Mouse (Mus musculus): Measurements from ENCODE around the gene Amer2.
"Not testable (repeated sequence)": the region's sequence is repeated elsewhere in the genome, so short reads cannot be mapped to it uniquely, and the experiment has no call there.

Amer2 gene

DNA sequence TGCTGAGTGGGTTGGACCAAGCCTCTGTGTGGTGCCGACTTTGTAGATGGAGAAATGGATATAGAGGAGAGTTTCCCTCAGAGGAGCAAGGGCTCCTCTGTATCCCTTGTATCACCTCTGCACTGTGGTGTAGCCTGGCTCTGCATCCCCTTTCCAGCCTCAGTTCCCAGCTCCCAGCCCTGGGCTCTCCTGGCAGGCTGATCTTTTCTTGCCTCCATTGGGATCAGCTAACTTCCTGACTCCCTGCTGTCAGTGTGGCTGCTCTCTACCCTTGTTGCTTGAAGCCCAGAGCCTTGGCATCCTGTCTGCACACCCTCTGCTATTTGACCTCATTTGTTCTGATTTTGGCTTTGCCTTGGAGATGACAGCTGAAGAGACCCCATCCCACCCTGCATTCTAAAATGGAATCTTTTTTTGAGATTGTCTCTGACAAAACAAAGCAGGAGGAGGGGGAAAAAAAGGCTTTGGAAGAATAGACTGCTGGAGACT is at the start of gene Amer2:
TSS of gene Amer2 (plus strand) at position 439 of the 489 bp plus-strand sequence.
- DNase-seq (ENCODE audit: low read depth, low spot score): no peak

DNA sequence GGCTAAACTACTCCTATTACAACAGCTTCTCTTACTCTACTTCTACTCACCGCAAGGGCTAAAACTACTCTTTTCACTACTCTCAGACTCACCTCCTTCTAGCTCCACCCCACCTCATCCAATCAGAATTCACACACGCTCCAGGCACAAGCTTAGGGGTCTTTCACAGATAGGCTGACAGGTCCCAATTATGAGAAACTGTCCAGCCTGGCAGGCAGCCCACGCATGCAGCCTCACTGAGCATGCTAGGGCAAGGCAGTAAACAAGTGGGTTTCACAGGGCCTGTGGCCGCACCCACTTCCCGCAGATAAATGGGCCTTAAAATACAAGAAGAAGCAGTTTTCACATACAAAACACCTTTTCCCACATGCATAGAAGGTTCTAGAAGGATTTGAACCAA is 33.1 kb upstream of the Amer2 start:
- DNase-seq (ENCODE audit: low read depth, low spot score): not testable (repeated sequence)

DNA sequence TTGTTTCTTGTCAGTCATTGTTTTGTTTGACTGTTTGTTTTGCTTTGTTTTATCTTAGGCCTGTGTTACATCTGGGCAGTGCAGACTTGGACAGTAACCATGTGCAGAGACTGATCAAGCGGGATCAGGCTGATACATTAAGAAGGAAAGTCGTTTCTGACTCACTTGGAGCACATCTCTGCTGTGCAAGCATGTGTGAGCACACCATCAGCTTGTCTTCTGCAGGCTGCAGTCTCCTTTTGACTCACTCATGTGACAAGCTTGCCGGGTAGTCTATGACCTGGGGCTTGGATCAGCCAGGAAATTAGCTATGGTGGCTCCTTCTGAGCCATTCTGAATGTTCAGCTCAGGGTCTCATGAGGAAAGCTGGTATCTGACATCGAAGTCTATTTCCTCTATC is 32.5 kb upstream of the Amer2 start:
- DNase-seq (ENCODE audit: low read depth, low spot score): no peak

DNA sequence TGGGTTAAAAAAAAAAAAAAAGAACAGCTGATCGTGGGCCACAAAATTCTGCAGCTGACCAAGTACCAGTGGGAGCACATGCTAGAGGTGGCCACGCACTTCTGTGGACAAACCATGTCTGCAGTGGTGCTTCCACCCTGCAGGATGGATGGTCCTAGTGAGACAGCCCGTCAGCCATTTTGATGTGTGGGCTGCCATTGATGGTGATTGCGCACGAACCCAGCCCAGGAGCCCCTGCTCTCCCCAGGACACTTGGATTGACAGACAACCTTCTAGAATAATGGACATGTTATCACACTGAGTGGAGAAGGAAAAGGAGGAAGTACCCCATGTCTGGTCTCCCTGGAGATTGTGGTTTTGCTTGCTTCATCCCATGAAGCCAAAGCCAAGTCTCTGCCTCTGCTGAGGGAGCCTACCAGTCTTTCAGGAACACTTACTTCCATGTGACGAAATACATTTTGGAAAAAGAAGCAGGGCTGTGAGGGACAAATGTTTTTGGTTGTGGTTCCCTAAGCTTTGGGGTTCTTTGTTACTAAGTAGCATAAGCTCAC is 27.7 kb upstream of the Amer2 start:
- no peak for DNase-seq (ENCODE audit: low read depth, low spot score)

DNA sequence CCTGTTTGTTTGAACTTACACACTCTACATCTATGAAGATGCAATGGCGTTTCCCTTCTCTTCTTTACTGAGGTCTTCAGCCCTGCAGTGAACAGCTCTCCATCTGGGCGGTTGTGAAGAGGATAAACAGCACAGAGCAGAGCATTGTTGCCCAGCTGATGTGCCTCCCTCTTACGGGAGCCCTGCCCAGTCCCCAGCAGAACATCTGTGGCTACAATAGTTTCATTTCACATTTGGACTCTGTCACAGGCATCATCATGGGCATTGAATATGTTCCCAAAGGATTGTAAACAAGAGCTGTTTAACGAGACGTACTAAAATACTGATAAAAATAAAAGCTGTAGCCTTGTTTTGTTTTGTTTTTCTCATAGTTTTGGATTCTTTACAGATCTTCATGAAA is 14.7 kb upstream of the Amer2 start:
- DNase-seq (ENCODE audit: low read depth, low spot score): no peak

DNA sequence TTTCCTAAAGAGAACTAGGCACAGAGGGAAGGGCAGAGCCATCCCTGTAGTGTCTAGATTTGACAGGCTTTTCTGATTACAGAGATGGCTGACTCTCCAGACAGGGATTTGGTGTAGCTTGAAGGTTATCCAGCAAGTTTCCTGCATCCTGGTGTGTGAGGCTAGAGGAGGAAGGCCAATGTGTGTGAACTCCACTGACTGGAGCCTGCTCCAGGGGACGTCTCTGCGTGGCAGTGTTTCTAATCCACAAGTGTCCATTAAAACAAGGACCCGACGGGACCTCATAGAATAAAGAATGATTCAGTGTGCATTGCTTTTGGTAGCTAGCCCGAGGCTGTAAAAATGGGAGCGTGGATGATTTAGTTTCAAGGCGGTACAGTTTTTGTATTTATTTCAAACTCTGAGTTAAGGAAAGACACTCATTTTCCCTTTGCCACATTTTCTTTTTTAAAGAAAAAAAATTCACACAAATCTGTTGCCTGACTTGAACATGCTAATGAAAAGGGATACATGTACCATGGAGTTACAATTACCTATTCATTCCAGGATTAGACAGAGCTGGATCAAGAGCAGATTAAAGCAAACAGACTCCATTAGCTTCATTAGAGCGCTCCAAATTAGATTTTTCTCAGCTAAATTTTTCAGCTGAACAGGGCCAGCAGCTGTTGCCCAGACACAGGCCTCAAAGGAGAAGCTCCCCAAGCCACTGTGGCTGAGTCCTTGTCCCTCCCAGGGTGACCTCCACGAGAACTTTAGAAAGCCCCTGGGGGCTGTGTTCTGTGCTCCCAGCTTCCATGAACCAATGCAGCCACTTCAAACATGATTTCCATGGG is 11.5 kb upstream of the Amer2 start:
- DNase-seq (ENCODE audit: low read depth, low spot score): no peak

DNA sequence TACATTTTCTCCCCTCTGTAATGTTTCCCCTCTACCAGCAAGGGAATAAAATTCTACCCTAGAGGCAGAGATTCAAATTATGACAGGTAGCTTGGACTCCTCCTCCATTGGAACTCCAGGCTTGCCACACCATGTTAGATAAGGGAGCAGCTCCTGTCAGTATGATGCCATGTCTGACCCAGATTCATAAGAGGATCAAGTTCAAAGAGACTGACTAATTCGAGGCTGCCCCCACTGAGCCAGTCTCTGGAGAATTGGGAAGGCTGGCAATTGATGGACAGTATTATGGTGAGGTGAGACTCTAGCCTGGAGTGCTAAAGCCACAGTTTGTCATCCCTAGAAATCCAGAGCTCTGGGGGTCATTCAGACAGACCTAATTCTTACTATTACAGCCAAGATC is 6.3 kb upstream of the Amer2 start:
- no peak for DNase-seq (ENCODE audit: low read depth, low spot score)

DNA sequence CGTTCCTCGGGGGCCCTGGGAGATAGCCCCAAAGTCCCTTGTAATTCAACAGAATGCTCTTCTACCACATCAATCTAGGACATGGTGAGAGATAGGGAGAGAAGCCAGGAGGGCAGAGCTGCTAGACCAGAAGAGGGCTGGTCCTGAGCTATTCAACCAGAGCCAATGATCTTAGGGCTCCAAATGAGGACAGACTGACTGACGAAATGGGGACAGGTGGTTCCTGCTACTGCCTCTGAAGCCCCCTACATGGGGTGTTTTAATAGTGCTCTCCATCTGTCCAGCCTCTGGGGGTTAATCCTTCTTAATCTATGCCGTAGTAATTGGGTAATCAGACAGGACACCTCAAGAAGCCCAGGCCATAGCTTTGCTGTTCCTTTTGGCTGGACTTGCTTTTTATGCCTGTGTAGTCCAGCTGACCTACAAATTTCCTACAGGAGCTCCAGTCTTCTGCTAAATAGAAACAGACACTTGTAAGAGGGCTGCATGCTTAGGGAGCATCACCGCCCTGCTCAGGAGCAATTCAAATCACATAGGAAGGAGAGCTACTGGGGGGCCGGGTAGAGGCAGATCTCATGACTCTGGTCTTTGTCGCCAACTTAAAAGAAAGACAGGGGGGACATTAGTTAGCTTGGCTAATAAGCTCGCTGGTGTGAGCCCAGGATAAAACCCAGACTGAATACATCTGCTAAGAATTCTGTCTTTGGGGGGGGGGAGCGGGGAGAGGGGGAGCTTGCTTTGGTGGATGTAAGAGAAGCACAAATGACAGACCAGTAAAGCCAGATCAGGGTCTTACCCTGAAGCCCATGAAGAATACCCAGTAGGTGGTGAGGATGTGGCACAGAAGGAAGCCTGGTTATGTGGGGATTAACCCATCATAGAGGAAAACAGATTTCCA is 4.0 kb upstream of the Amer2 start:
- DNase-seq (ENCODE audit: low read depth, low spot score): no peak

DNA sequence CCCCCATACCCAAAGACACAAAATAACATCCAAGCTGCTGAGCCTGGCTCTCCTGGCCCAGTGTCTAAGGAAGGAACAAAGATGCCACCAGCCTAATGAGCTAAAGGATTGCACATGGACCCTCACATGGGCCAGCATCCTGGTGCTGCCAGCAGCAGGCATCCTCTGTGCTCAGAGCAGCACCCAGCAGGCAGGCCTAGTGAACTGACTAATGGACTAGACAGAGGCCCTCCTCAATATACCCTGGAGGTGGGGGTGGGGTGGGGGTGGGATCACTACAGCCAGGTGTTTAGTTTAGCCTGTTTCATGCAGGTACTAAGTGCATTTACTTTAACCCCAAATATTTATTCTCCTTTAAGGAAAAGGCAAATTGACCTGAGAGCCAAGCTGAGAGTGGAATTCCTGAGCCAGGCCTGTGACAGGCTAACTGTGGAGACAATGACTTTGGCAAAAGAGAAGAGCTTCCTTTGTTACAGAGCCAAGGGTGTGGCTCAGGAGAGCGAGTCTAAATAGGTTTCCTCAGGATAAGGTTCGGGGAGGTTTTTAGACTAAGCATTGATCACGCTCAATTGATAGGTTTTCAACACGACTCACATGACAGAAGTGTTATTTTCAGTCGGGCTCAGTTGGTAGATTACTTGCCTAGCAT is 3.3 kb upstream of the Amer2 start:
- no peak for DNase-seq (ENCODE audit: low read depth, low spot score)

DNA sequence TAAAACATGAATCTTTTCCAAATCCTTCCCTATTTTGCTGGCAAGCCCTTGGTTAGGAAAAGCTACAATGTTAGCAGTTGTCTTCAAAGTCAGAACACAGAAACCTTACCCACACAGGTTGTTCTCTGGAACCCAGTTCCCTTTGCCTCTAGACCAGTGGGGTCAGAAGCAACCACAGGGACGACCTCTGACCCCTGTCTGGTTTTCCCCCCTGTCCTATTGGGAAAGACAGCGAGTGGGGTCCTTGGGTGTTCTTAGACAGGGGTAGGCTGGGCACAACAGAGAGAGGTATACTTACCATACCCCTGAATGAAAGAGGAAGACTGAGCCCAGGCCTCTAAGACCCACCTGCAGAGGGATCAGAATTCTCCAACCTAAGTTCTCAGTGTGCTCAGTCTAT is 4.0 kb downstream of the Amer2 start:
- no peak for DNase-seq (ENCODE audit: low read depth, low spot score)

DNA sequence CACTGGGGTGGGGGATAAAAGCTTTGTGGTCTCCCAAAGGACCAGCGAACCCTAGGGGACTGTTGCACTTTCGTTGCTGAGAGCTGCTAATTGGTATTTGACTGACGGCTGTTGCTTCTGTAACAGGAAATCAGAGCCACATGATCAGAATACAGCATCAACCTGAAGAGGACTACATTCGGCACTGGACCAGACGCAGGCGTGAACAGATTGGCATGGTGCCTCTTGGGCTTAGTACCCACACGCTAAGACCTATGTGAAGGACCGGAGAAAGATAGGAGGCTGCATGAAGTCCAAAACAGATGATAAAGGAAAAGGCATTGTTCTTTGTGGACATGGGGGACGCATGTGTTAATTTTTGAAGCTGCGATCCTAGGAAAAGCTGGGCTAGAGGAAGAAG is 4.5 kb downstream of the Amer2 start:
- no peak for DNase-seq (ENCODE audit: low read depth, low spot score)

DNA sequence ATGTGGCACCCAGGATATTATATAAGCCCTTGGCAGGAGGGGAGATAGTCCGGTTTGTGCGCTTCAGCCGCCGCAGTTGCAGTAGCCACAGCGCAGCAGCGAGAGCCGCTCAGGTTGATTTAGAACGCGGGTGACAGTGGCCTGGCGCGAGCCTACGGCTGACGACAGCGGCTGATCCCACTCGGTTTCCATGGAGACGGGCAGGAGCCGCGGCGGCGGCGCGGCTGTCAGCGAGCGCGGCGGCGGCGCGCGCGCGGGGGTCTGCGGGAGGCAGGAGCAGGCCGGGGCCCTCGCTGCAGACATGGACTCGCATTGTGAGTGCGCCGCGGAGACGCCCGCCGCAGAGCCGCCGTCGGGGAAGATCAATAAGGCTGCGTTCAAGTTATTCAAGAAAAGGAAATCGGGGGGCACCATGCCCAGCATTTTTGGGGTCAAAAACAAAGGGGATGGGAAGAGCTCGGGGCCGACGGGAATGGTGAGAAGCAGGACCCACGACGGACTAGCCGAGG is 5.1 kb downstream of the Amer2 start:
- no peak for DNase-seq (ENCODE audit: low read depth, low spot score)

DNA sequence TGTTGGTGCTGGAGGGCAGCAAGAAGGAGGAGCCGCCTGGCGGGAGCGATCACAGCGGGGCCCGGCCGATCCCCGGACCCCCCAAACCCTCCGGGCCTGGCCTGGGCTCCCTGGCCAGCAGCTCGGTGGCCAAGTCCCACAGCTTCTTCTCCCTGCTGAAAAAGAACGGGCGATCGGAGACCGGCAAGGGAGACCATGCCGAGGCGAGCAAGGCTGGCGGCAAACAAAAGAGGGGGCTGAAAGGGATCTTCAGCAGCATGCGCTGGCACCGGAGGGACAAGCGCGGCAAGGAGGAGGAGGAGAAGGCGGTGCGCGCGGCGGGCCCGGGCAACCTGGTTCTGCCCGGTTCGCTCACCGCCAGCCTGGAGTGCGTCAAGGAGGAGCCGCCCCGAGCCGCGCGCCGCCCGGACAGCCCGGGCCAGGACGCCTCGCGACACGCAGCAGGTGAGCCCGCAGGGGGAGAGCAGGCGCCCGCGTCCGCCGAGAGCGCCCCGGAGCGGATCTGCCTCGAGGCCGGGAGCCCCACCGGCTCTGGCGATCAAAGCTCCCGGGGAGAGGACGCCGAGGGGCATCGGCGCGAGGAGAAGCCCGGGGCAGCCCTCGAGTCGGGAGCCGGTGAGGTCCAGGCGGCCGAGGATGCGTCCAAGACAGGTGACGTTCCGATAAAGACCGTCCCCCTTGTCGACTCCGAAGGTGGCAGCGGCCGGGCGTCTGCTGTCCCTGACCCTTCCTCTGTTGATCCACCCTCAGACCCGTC is 5.7 kb downstream of the Amer2 start:
- no peak for DNase-seq (ENCODE audit: low read depth, low spot score)

DNA sequence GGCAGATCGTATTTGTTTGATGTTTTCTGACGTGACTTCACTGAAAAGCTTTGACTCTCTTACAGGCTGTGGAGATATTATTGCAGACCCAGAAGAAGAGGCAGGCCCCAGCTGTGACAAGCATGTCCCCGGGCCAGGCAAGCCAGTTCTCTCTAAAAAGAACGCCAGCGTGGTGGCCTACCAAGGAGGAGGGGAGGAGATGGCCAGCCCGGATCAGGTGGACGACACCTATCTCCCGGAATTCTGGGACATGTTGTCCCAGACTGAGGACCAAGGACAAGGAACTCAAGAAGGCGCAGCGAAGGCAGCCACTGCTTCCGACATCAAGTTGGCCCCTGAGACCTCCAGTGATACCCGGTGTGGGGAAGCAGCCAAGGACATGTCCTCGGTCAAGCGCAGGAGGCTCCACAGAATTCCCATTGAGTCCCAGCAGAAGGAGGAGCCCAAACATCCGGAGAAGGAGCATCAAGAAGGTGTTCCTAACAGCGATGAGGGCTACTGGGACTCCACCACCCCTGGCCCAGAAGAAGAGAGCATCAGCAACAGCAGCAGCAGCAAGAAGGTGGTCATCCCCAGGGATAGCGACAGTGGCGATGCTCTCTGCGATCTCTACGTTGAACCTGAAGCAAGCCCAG is 6.4 kb downstream of the Amer2 start:
- DNase-seq (ENCODE audit: low read depth, low spot score): no peak

DNA sequence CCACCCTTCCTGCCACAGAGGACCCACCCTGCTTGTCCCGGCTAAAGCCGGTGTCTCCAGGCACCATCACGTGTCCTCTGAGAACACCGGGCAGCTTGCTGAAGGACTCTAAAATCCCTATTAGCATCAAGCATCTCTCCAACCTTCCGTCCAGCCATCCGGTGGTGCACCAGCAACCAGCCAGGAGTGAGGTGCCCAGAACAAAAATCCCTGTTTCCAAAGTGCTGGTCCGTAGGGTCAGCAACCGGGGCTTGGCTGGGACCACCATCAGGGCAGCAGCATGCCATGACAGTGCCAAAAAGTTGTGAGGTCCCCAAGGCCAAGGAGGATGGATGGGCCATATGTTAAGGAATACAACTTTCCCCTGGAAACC is 6.9 kb downstream of the Amer2 start:
- DNase-seq (ENCODE audit: low read depth, low spot score): no peak

DNA sequence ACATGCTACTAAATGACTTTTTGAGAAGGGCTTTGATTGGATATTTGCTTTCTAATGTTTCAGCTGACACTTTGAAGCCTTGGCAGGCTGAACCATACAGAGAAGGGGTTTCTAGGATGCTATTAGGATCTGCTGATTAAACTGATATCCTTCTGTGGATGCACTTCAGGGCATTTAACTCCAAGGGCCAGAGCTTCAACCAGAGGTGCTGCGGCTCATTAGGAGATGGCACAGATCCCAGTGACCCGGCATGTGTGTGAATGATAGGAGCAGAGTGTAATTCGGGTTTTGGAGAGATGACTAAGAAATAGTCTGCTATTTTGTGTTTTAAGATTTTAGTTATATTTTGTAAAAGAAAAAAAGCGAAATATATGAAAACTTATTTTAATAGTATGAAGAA is 8.6 kb downstream of the Amer2 start:
- no peak for DNase-seq (ENCODE audit: low read depth, low spot score)

DNA sequence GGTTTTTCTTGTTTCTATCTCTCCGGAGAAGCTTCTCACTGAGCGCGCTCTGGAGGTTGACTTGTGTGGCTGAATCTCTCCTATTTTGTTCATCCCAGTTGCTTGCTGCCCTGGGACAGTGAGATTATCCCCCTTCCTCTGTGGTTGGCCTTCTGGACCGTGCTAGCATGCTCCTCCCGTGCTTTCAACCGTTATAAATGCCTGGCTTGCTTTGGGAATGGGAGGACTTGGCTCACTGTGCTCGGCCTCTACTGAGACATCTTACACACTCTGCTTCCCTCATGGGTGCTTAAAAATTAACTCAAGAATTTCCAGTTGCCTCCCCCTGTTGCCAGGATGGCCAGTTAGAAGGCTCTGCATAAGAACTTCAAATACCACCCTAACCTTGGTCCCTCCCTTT is 10.8 kb downstream of the Amer2 start:
- DNase-seq (ENCODE audit: low read depth, low spot score): no peak

DNA sequence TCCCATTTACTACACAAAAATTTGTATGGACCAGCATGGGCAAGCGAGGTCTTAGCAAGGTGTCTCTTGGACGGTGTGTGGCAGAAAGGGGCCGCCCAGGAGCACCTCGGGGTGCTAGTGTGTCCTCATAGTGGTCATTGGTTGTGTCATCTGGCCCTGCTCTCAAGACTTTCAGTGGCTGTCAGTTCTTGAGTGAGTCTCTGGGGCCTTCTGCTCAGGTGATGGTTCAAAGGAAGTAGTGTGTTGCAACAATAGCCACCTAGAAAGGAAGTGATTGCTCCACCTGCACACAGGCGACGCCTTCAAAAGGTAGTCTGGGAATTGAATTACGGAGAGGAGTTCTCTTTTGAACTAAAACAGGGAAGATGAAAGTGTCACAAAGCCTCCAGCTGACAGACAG is 11.2 kb downstream of the Amer2 start:
- no peak for DNase-seq (ENCODE audit: low read depth, low spot score)

DNA sequence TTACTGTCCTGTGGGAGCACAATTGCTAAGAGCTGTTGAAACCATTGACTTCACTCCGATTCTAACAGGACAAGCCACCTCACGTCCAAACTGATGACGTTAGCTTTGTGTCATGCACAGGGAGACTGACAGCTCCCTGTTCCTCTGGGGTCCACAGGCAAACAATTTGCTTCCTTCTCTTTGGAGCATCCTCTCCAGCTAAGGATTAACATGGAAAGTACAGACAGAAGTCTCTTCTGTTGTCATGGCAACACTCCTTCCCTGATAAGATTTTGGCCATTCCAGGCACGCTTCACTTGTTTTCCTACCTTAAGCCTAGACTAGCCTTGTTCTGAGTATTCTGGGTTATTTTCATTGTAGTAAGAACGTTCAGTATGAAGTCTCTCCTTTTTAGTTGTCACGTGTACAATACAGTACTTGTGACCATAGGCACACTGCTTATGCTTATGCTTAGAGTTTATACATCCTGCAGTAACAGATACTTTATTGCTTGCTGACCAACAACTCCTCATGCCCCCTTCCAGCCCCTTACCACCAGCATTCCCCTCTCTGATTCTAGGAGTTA is 12.1 kb downstream of the Amer2 start:
- DNase-seq (ENCODE audit: low read depth, low spot score): no peak

Data from skeletal muscle tissue, adult 2 months (tissue).